Mouse (Mus musculus) frontal cortex, postnatal 25 days (tissue): Measurements from ENCODE around the gene Bag5.
A peak's percentile ranks its signal among the peaks of the same experiment; 100 is the strongest.
"Not testable (repeated sequence)": the region's sequence is repeated elsewhere in the genome, so short reads cannot be mapped to it uniquely, and the experiment has no call there.

Experiments used
- DNase-seq, 2 experiments: peaks; one replicate each; pipeline ENCODE4 v3.0.0; 2022; ENCODE audit warnings: low spot score in 2 of 2

Bag5 gene

GRCm38 (mm10) chr12:111736676-111737075 lies 23.6 kb upstream of the Bag5 start:
- DNase-seq: not testable (repeated sequence)

- DNase-seq: no peak
These were observed 21.9 kb upstream of the Bag5 start for GRCm38 (mm10) chr12:111734912-111735311.

- DNase-seq: no peak
These were observed 19.9 kb upstream of the Bag5 start for GRCm38 (mm10) chr12:111732921-111733320.

GRCm38 (mm10) chr12:111731822-111732807 lies 19.1 kb upstream of the Bag5 start:
- DNase-seq: peak; percentile 66 to 78

GRCm38 (mm10) chr12:111727956-111728355 lies 14.9 kb upstream of the Bag5 start:
- no peak for DNase-seq

- peak in 1 of 2 experiments; percentile 54 for DNase-seq
These were observed 13.0 kb upstream of the Bag5 start for GRCm38 (mm10) chr12:111726122-111726463.

- DNase-seq: no peak
These were observed 12.5 kb upstream of the Bag5 start for GRCm38 (mm10) chr12:111725338-111726121.

- DNase-seq: no peak
These were observed 11.7 kb upstream of the Bag5 start for GRCm38 (mm10) chr12:111724638-111725337.

- no peak for DNase-seq
These were observed 9.6 kb upstream of the Bag5 start for GRCm38 (mm10) chr12:111722654-111723053.

- DNase-seq: no peak
These were observed 7.2 kb upstream of the Bag5 start for GRCm38 (mm10) chr12:111720222-111720621.

GRCm38 (mm10) chr12:111718656-111719055 lies 5.6 kb upstream of the Bag5 start:
- no peak for DNase-seq

- no peak for DNase-seq
These were observed 3.4 kb upstream of the Bag5 start for GRCm38 (mm10) chr12:111716505-111716904.

- DNase-seq: not testable (repeated sequence)
These were observed 823 bp upstream of the Bag5 start for GRCm38 (mm10) chr12:111713880-111714279.

GRCm38 (mm10) chr12:111712476-111712875 lies 581 bp downstream of the Bag5 start:
- no peak for DNase-seq

- no peak for DNase-seq
These were observed 3.0 kb downstream of the Bag5 start for GRCm38 (mm10) chr12:111710091-111710490.

GRCm38 (mm10) chr12:111708181-111708580 lies 4.9 kb downstream of the Bag5 start:
- no peak for DNase-seq

- DNase-seq: no peak
These were observed 7.7 kb downstream of the Bag5 start for GRCm38 (mm10) chr12:111705186-111705973.

GRCm38 (mm10) chr12:111704609-111705008 lies 8.4 kb downstream of the Bag5 start:
- DNase-seq: no peak

- no peak for DNase-seq
These were observed 9.8 kb downstream of the Bag5 start for GRCm38 (mm10) chr12:111703301-111703700.

GRCm38 (mm10) chr12:111700920-111701458 lies 12.1 kb downstream of the Bag5 start:
- no peak for DNase-seq

GRCm38 (mm10) chr12:111699542-111699941 lies 13.5 kb downstream of the Bag5 start:
- DNase-seq: no peak
